Mouse (Mus musculus): ENCODE measurements around the gene Tomm40l. TPM values are rescaled to one million over a fixed set of nuclear protein-coding genes. Genes with fewer than 3 reads are reported as not detected.
A peak's percentile ranks its signal among the peaks of the same experiment; 100 is the strongest.

Gene Tomm40l
- polyA plus RNA-seq, 1 experiment from 2014 or later, result 16.5 TPM

- H3K9me3 ChIP-seq (ENCODE audit: control insufficient read depth), result no peaks in the 10 kb centered on the region
- H3K36me3 ChIP-seq (ENCODE audit: control insufficient read depth, insufficient read depth), result peaks cover 40% of the 10 kb centered on the region
- no peaks in the 10 kb centered on the region for H3K4me1 ChIP-seq (replicated peaks; ENCODE audit: control insufficient read depth, insufficient read depth, low read length)
- H3K27ac ChIP-seq (ENCODE audit: low read depth, low read length), result no peak overlapping the region
- no peak overlapping the region for H3K9ac ChIP-seq (ENCODE audit: low read depth, low read length)
- no peaks in the 10 kb centered on the region for H3K27me3 ChIP-seq (replicated peaks; ENCODE audit: control insufficient read depth, insufficient read depth, low read length)
- 77% methylated on average over 5 of the region's 5 CpGs for WGBS
- no peak overlapping the region for H3K4me3 ChIP-seq (ENCODE audit: low read depth, low read length)
- TF ChIP-seq CTCF (IDR thresholded peaks at IDR 0.05; ENCODE audit: low read depth), result no peak
- no peak for ATAC-seq
- H3K4me2 ChIP-seq (replicated peaks; ENCODE audit: low read depth), result no peak overlapping the region
Observed at GRCm38 (mm10) chr1:171232348-171232747, 10.0 kb upstream of the Tomm40l start.

- H3K9me3 ChIP-seq (ENCODE audit: control insufficient read depth), result no peaks in the 10 kb centered on the region
- H3K4me3 ChIP-seq (ENCODE audit: low read depth, low read length), result no peak overlapping the region
- peaks cover 35% of the 10 kb centered on the region for H3K36me3 ChIP-seq (ENCODE audit: control insufficient read depth, insufficient read depth)
- no peak for TF ChIP-seq CTCF (IDR thresholded peaks at IDR 0.05; ENCODE audit: low read depth)
- no peaks in the 10 kb centered on the region for H3K27me3 ChIP-seq (replicated peaks; ENCODE audit: control insufficient read depth, insufficient read depth, low read length)
- no peak overlapping the region for H3K4me2 ChIP-seq (replicated peaks; ENCODE audit: low read depth)
- 73% methylated on average over 4 of the region's 4 CpGs for WGBS
- no peak overlapping the region for H3K9ac ChIP-seq (ENCODE audit: low read depth, low read length)
- H3K4me1 ChIP-seq (replicated peaks; ENCODE audit: control insufficient read depth, insufficient read depth, low read length), result no peaks in the 10 kb centered on the region
- ATAC-seq, result no peak
- H3K27ac ChIP-seq (ENCODE audit: low read depth, low read length), result no peak overlapping the region
Observed at GRCm38 (mm10) chr1:171231844-171232243, 9.5 kb upstream of the Tomm40l start.

DNA sequence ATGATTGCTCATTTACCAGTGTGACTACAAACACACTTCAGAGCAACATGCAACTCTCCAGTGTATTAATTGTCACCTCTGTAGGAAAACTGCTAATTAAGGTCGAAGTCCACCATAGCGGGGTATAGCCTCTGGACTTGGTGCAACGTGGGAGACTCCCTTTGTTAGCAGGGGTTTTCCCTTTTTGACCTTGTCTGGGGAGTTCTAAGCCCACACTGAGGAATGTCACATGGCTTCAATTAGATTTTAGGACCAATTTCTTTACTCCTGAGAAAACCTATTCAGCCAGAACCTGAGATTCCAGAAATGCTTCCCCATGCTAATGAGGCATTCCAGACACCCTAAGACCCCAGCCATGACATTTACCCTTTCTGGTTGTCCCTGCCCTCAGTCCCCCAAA, 7.9 kb upstream of the Tomm40l start:
- Histone ChIP-seq H3K9me3 (ENCODE audit: control insufficient read depth) (no peaks in the 10 kb centered on the region), H3K36me3 (ENCODE audit: control insufficient read depth, insufficient read depth) (peaks cover 18% of the 10 kb centered on the region), H3K9ac (ENCODE audit: low read depth, low read length) (no peak overlapping the region), H3K4me3 (ENCODE audit: low read depth, low read length) (no peak overlapping the region), H3K27me3 (replicated peaks; ENCODE audit: control insufficient read depth, insufficient read depth, low read length) (no peaks in the 10 kb centered on the region), H3K27ac (ENCODE audit: low read depth, low read length) (no peak overlapping the region), H3K4me2 (replicated peaks; ENCODE audit: low read depth) (no peak overlapping the region), H3K4me1 (replicated peaks; ENCODE audit: control insufficient read depth, insufficient read depth, low read length) (no peaks in the 10 kb centered on the region)
- 61% methylated on average over 3 of the region's 3 CpGs for WGBS
- no peak for TF ChIP-seq CTCF (IDR thresholded peaks at IDR 0.05; ENCODE audit: low read depth)
- 0 out of 2 replicates have a peak, but pooled peaks have one; percentile 32 for ATAC-seq

- no peaks in the 10 kb centered on the region for H3K9me3 ChIP-seq (ENCODE audit: control insufficient read depth)
- H3K9ac ChIP-seq (ENCODE audit: low read depth, low read length), result no peak overlapping the region
- H3K4me2 ChIP-seq (replicated peaks; ENCODE audit: low read depth), result no peak overlapping the region
- TF ChIP-seq CTCF (IDR thresholded peaks at IDR 0.05; ENCODE audit: low read depth), result no peak
- WGBS, result 74% methylated on average over 6 of the region's 6 CpGs
- ATAC-seq, result no peak
- no peaks in the 10 kb centered on the region for H3K27me3 ChIP-seq (replicated peaks; ENCODE audit: control insufficient read depth, insufficient read depth, low read length)
- no peak overlapping the region for H3K4me3 ChIP-seq (ENCODE audit: low read depth, low read length)
- H3K27ac ChIP-seq (ENCODE audit: low read depth, low read length), result no peak overlapping the region
- H3K4me1 ChIP-seq (replicated peaks; ENCODE audit: control insufficient read depth, insufficient read depth, low read length), result no peaks in the 10 kb centered on the region
- peaks cover 14% of the 10 kb centered on the region for H3K36me3 ChIP-seq (ENCODE audit: control insufficient read depth, insufficient read depth)
Observed at GRCm38 (mm10) chr1:171229750-171230149, 7.4 kb upstream of the Tomm40l start.

DNA sequence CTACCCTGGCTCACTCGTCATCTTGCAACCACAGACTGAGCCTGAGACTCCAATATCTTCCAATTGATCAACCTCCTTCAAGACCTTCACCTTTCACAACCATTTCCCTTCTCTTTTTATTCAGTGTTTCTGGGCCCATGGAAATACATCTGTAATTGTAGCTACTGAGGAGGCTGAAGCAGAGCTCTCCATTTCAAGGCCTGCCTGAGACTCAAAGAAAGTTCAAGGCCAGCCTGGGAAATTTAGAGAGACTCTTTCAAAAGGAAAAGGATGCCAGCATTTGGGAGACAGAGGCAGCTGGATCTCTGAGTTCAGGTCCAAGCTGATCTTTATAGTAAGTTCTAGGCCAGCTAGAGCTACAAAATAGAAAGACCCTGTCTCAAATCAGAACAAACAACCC, 5.6 kb upstream of the Tomm40l start:
- Histone ChIP-seq H3K4me1 (replicated peaks; ENCODE audit: control insufficient read depth, insufficient read depth, low read length) (no peaks in the 10 kb centered on the region), H3K4me3 (ENCODE audit: low read depth, low read length) (no peak overlapping the region), H3K9ac (ENCODE audit: low read depth, low read length) (no peak overlapping the region), H3K9me3 (ENCODE audit: control insufficient read depth) (no peaks in the 10 kb centered on the region), H3K27me3 (replicated peaks; ENCODE audit: control insufficient read depth, insufficient read depth, low read length) (no peaks in the 10 kb centered on the region), H3K36me3 (ENCODE audit: control insufficient read depth, insufficient read depth) (no peaks in the 10 kb centered on the region), H3K4me2 (replicated peaks; ENCODE audit: low read depth) (no peak overlapping the region), H3K27ac (ENCODE audit: low read depth, low read length) (no peak overlapping the region)
- ATAC-seq, result no peak
- 93% methylated on average over 1 of the region's 1 CpGs for WGBS
- no peak for TF ChIP-seq CTCF (IDR thresholded peaks at IDR 0.05; ENCODE audit: low read depth)

- no peak overlapping the region for H3K4me3 ChIP-seq (ENCODE audit: low read depth, low read length)
- no peak for TF ChIP-seq CTCF (IDR thresholded peaks at IDR 0.05; ENCODE audit: low read depth)
- H3K36me3 ChIP-seq (ENCODE audit: control insufficient read depth, insufficient read depth), result no peaks in the 10 kb centered on the region
- no peak for ATAC-seq
- 0 out of 2 replicates have a peak, but pooled peaks cover 2% of the 10 kb centered on the region for H3K4me1 ChIP-seq (replicated peaks; ENCODE audit: control insufficient read depth, insufficient read depth, low read length)
- 60% methylated on average over 4 of the region's 4 CpGs for WGBS
- H3K27me3 ChIP-seq (replicated peaks; ENCODE audit: control insufficient read depth, insufficient read depth, low read length), result no peaks in the 10 kb centered on the region
- no peaks in the 10 kb centered on the region for H3K9me3 ChIP-seq (ENCODE audit: control insufficient read depth)
- H3K4me2 ChIP-seq (replicated peaks; ENCODE audit: low read depth), result no peak overlapping the region
- no peak overlapping the region for H3K9ac ChIP-seq (ENCODE audit: low read depth, low read length)
- H3K27ac ChIP-seq (ENCODE audit: low read depth, low read length), result no peak overlapping the region
Observed at GRCm38 (mm10) chr1:171226780-171227179, 4.5 kb upstream of the Tomm40l start.

DNA sequence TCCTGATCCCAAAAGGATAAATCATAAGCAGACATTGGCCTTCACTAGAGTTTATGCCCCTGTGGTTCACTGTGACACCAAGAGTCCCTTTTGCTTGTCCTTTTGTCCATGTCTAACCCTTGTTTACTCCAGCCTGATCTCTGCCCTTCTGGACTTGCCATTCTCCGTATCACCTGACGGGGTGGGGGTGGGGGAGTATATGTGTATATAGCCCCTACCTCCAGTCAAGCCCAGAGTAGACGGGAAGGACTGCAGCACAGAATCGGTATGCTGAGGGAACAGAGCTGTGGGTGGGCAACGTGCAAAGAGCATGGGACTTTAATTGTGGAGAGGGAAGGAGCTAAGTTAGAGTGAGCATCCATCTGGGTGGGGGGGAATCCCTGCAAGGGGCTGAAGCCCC, 2.5 kb upstream of the Tomm40l start, which contains the start of gene Apoa2:
Apoa2 (plus strand) TSS at position 198 of the 400 bp plus-strand sequence.
- Histone ChIP-seq H3K4me3 (ENCODE audit: low read depth, low read length) (no peak within 1 kb of the TSS), H3K27ac (ENCODE audit: low read depth, low read length) (no peak within 1 kb of the TSS), H3K4me2 (replicated peaks; ENCODE audit: low read depth) (no peak within 1 kb of the TSS), H3K9me3 (ENCODE audit: control insufficient read depth) (no peaks in the 10 kb centered on the region), H3K27me3 (replicated peaks; ENCODE audit: control insufficient read depth, insufficient read depth, low read length) (no peaks in the 10 kb centered on the region), H3K4me1 (replicated peaks; ENCODE audit: control insufficient read depth, insufficient read depth, low read length) (peaks cover 10% of the 10 kb centered on the region), H3K9ac (ENCODE audit: low read depth, low read length) (no peak within 1 kb of the TSS), H3K36me3 (ENCODE audit: control insufficient read depth, insufficient read depth) (peaks cover 7% of the 10 kb centered on the region)
- TF ChIP-seq CTCF (IDR thresholded peaks at IDR 0.05; ENCODE audit: low read depth), result no peak
- WGBS, result 61% methylated on average over 5 of the region's 5 CpGs
- ATAC-seq, result no peak
